Mouse (Mus musculus) heart, postnatal 0 days (tissue): ENCODE measurements around the gene Ehmt2.

Experiments
- CTCF ChIP-seq: IDR thresholded peaks from 2 replicates; pipeline ENCODE4 v1.5.1; 2016; ENCODE audit warnings: antibody characterized with exemption, control low read depth, low read depth
- EP300 ChIP-seq: IDR thresholded peaks from 2 replicates; pipeline ENCODE4 v1.6.1; 2016; ENCODE audit warnings: antibody characterized with exemption, low read depth

DNA sequence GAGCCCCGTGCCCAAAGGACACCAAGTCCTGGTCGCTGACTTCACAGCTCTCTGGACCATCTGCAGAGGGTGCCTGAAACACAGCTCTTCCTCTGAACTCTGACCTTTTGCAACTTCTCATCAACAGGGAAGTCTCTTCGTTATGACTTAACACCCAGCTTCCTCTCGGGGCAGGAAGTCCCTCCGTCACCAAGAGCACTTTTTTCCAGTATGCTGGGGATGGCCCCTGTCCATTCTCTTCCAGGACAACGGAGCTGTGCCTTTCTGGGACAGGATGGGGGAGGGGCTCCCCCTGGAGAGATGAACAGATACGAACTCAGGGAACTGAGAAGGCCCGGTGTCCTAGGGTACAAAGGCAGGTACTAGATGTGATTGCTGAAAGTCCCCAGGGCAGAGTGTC, 36.6 kb downstream of the Ehmt2 start:
- TF ChIP-seq EP300, result no peak
- no peak for TF ChIP-seq CTCF
